Mouse (Mus musculus) CH12.LX (cell line): ENCODE data around the gene Frmd4a. TPM values are rescaled to one million over a fixed set of nuclear protein-coding genes. Genes with fewer than 3 reads are reported as not detected.
A peak's percentile ranks its signal among the peaks of the same experiment; 100 is the strongest.

Experiments
- DNase-seq: peaks from one replicate; pipeline ENCODE4 v3.0.0-alpha.2; 2013; ENCODE audit errors: extremely low read depth
- H3K27ac ChIP-seq: 2 replicates; pipeline ENCODE4 v1.5.1; 2012; ENCODE audit warnings: low read depth, mild to moderate bottlenecking, control low read depth, moderate library complexity; ENCODE audit not compliant: insufficient read depth
- H3K27me3 ChIP-seq: replicated peaks from 2 replicates; pipeline ENCODE3; 2012; ENCODE audit warnings: inconsistent platforms
- H3K36me3 ChIP-seq, 2 experiments: replicated peaks in 1 of 2; 2 replicates each; pipeline versions ENCODE3 to v1.6.1; 2012; ENCODE audit warnings: inconsistent platforms in 1 of 2, low read length in 1 of 2, mild to moderate bottlenecking in 1 of 2, mixed read lengths in 1 of 2, moderate library complexity in 1 of 2; ENCODE audit not compliant: control insufficient read depth in 1 of 2, insufficient read depth in 1 of 2
- H3K4me1 ChIP-seq, 2 experiments: 2 replicates each; pipeline ENCODE4 v1.6.1; 2012; ENCODE audit warnings: inconsistent platforms in 1 of 2, moderate library complexity in 1 of 2; ENCODE audit not compliant: insufficient read depth in 2 of 2, control insufficient read depth in 1 of 2
- H3K4me2 ChIP-seq: 2 replicates; pipeline ENCODE4 v1.6.1; 2012; ENCODE audit warnings: low read depth, mild to moderate bottlenecking, control low read depth; ENCODE audit not compliant: poor library complexity, insufficient read depth, severe bottlenecking
- H3K4me3 ChIP-seq, 3 experiments: fragments of 150-350 bp in 1 of 3; sonication (generic) in 1 of 3; replicated peaks in 1 of 3; 2 replicates each; pipeline versions ENCODE3 to v1.5.1; 2011 to 2012; ENCODE audit warnings: low read depth in 2 of 3, low read length in 2 of 3, mild to moderate bottlenecking in 2 of 3, moderate library complexity in 2 of 3, control low read depth in 1 of 3, improper control_type of control experiment in 1 of 3, inconsistent platforms in 1 of 3, mixed read lengths in 1 of 3; ENCODE audit not compliant: poor library complexity in 1 of 3
- H3K79me2 ChIP-seq: replicated peaks from 2 replicates; pipeline ENCODE4 v1.6.1; 2012; ENCODE audit warnings: mild to moderate bottlenecking, moderate library complexity; ENCODE audit not compliant: control insufficient read depth, poor library complexity, insufficient read depth, severe bottlenecking; ENCODE audit errors: extremely low read depth
- H3K9ac ChIP-seq: 2 replicates; pipeline ENCODE4 v1.6.1; 2012; ENCODE audit warnings: low read depth, mild to moderate bottlenecking, control low read depth, moderate library complexity; ENCODE audit not compliant: insufficient read depth
- H3K9me3 ChIP-seq: replicated peaks from 2 replicates; pipeline ENCODE3; 2012; ENCODE audit warnings: low read length, inconsistent platforms, mixed read lengths
- BHLHE40 ChIP-seq: IDR thresholded peaks from 2 replicates; pipeline ENCODE4 v1.6.1; 2011; ENCODE audit warnings: mild to moderate bottlenecking, low read depth, low read length, improper control_type of control experiment
- CTCF ChIP-seq, 2 experiments: IDR thresholded peaks in 1 of 2; conservative IDR thresholded peaks in 1 of 2; 2 replicates each; pipeline ENCODE4 v1.5.1; 2011 to 2012; ENCODE audit warnings: low read depth in 2 of 2, low read length in 2 of 2, improper control_type of control experiment in 1 of 2, inconsistent platforms in 1 of 2, mild to moderate bottlenecking in 1 of 2, moderate library complexity in 1 of 2
- E2F4 ChIP-seq: IDR thresholded peaks from 2 replicates; pipeline ENCODE4 v1.6.1; 2011; ENCODE audit warnings: low read depth, low read length, improper control_type of control experiment; ENCODE audit not compliant: insufficient replicate concordance
- ELF1 ChIP-seq: IDR thresholded peaks from 2 replicates; pipeline ENCODE4 v1.6.1; 2014; ENCODE audit warnings: low read depth, mild to moderate bottlenecking, inconsistent platforms, low read length, improper control_type of control experiment
- EP300 ChIP-seq: IDR thresholded peaks from 2 replicates; pipeline ENCODE4 v1.6.1; 2011; ENCODE audit warnings: low read length, improper control_type of control experiment
- ETS1 ChIP-seq: conservative IDR thresholded peaks from 2 replicates; pipeline ENCODE4 v1.6.1; 2012; ENCODE audit warnings: low read depth, mild to moderate bottlenecking, inconsistent platforms, low read length, improper control_type of control experiment, moderate library complexity
- GABPA ChIP-seq: IDR thresholded peaks from 2 replicates; pipeline ENCODE4 v1.6.1; 2012; ENCODE audit warnings: low read depth, low read length, improper control_type of control experiment, inconsistent platforms; ENCODE audit not compliant: insufficient replicate concordance
- IRF4 ChIP-seq: IDR thresholded peaks from 2 replicates; pipeline ENCODE4 v1.6.1; 2014; ENCODE audit warnings: low read depth, mild to moderate bottlenecking, inconsistent platforms, low read length, improper control_type of control experiment
- JUND ChIP-seq: conservative IDR thresholded peaks from 2 replicates; pipeline ENCODE4 v1.6.1; 2011; ENCODE audit warnings: low read depth, low read length, improper control_type of control experiment
- MXI1 ChIP-seq: IDR thresholded peaks from 2 replicates; pipeline ENCODE4 v1.6.1; 2011; ENCODE audit warnings: mild to moderate bottlenecking, low read depth, low read length, improper control_type of control experiment
- NELFE ChIP-seq: IDR thresholded peaks from 2 replicates; pipeline ENCODE4 v1.6.1; 2011; ENCODE audit warnings: low read depth, low read length, improper control_type of control experiment
- POLR2A ChIP-seq: IDR thresholded peaks from 2 replicates; pipeline ENCODE4 v1.6.1; 2011; ENCODE audit warnings: low read depth, mild to moderate bottlenecking, improper control_type of control experiment, low read length
- POLR2AphosphoS2 ChIP-seq: IDR thresholded peaks from 2 replicates; pipeline ENCODE4 v1.6.1; 2011; ENCODE audit warnings: low read depth, low read length, improper control_type of control experiment
- RCOR1 ChIP-seq: conservative IDR thresholded peaks from 2 replicates; pipeline ENCODE4 v1.6.1; 2012; ENCODE audit warnings: low read depth, mild to moderate bottlenecking, inconsistent platforms, low read length, improper control_type of control experiment
- ZKSCAN1 ChIP-seq: IDR thresholded peaks from 2 replicates; pipeline ENCODE4 v1.6.1; 2012; ENCODE audit warnings: low read depth, inconsistent platforms, low read length, improper control_type of control experiment, borderline replicate concordance
- ZNF384 ChIP-seq: IDR thresholded peaks from 2 replicates; pipeline ENCODE4 v1.6.1; 2012; ENCODE audit warnings: low read depth, low read length, improper control_type of control experiment, inconsistent platforms
- dilution Hi-C: fragments of 300-500 bp; cut with MboI; formaldehyde crosslinking; loops from 2 replicates; pipeline ENCODE4 v1.14.3; 2020; ENCODE audit warnings: low sequenced_read_pairs; ENCODE audit not compliant: extremely low pct_unique_long_range_greater_than_20kb, extremely low pct_ligation_motif_present
- in situ Hi-C: fragments of 300-500 bp; cut with MboI; formaldehyde crosslinking; loops from 3 replicates; pipeline ENCODE4 v1.14.3; 2019; ENCODE audit warnings: low sequenced_read_pairs, low pct_ligation_motif_present, low pct_unique_long_range_greater_than_20kb, mixed read lengths
- polyA plus RNA-seq: library from polyadenylated mRNA; unstranded; fragments of >175 nt; gene quantifications from 2 replicates; pipeline ENCODE4 v1.2.1, GENCODE M21; 2012; ENCODE audit warnings: low read depth; ENCODE audit not compliant: insufficient read length
- total RNA-seq, 2 experiments: library from RNA; depleted of rRNA; stranded (reverse); fragments of 300-350 nt in 1 of 2; fragments of >200 nt in 1 of 2; gene quantifications; 2 replicates each; pipeline ENCODE4 v1.2.3; 2012 to 2014

Frmd4a gene
- total and polyA plus RNA-seq, 3 experiments, result 0.13 to 2.0 (median 0.32) TPM

- in situ Hi-C loops, result loop anchor here (25.0 kb wide), 1 partner anchor 214 kb away; no protein-coding TSS in a partner anchor
- Histone ChIP-seq H3K79me2 (peaks cover 34% of the 10 kb centered on the region), H3K27ac (no peak overlapping the region), H3K36me3 (peaks cover 27 to 41% of the 10 kb centered on the region in 2 experiments), H3K4me1 (peaks cover 4 to 21% of the 10 kb centered on the region in 2 experiments; a peak in 2 of 4 replicates), H3K27me3 (no peaks in the 10 kb centered on the region), H3K4me3 (no peak overlapping the region), H3K9ac (no peak overlapping the region), H3K9me3 (no peaks in the 10 kb centered on the region), H3K4me2 (no peak overlapping the region)
- dilution Hi-C loops, result no loop called here
- peak; percentile 17 for DNase-seq
- TF ChIP-seq POLR2A (no peak), ZNF384 (0 out of 2 replicates have a peak, but pooled peaks have one; percentile 1), NELFE (no peak), IRF4 (peak; percentile 56; the same call in 1 of the 2 replicates), CTCF (conservative IDR thresholded peaks at IDR 0.05 in 1 of 2, IDR thresholded peaks at IDR 0.05 in 1 of 2; ENCODE audit: low read depth in 2 of 2, low read length in 2 of 2) (no peak), EP300 (peak; percentile 44; the same call in 1 of the 2 replicates), JUND (0 out of 2 replicates have a peak, but pooled peaks have one; percentile 29)
Measured at GRCm38 (mm10) chr2:4648094-4648493, 630.6 kb downstream of the Frmd4a start.

DNA sequence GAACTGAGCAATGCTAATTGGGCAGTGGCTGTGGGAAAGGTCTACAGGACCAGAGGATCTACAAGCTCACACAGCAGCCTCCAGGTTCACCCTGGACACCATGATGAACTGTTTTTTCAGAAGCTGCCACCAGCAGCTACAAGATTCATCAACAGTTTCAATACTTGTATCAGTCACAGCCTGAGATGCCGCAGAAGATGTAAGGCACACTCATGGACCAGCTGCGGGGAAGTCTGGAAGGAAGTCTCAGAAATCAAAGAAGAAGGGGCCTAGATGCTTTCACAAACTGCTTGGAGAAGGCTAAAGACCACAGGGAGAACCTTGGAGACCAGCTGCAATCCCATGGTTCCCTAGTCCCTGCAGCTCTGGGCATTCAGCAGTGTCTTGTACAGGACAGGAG is 632.1 kb downstream of the Frmd4a start:
- Histone ChIP-seq H3K9ac (0 out of 2 replicates have a peak overlapping the region, but pooled peaks have one; percentile 1), H3K4me1 (peaks cover 4 to 21% of the 10 kb centered on the region in 2 experiments; a peak in 2 of 4 replicates), H3K36me3 (peaks cover 22 to 30% of the 10 kb centered on the region in 2 experiments), H3K9me3 (no peaks in the 10 kb centered on the region), H3K4me3 (no peak overlapping the region), H3K27me3 (no peaks in the 10 kb centered on the region), H3K4me2 (no peak overlapping the region; the same call in 1 of the 2 replicates), H3K27ac (no peak overlapping the region), H3K79me2 (peaks cover 34% of the 10 kb centered on the region)
- in situ Hi-C loops, result loop anchor here (25.0 kb wide), 1 partner anchor 213 kb away; no protein-coding TSS in a partner anchor
- dilution Hi-C loops, result no loop called here
- TF ChIP-seq JUND (no peak), POLR2AphosphoS2 (no peak), POLR2A (no peak), BHLHE40 (no peak), ETS1 (no peak), MXI1 (no peak), EP300 (no peak), GABPA (no peak), ELF1 (no peak), E2F4 (no peak), ZKSCAN1 (no peak), CTCF (conservative IDR thresholded peaks at IDR 0.05 in 1 of 2, IDR thresholded peaks at IDR 0.05 in 1 of 2; ENCODE audit: low read depth in 2 of 2, low read length in 2 of 2) (no peak), ZNF384 (no peak), RCOR1 (no peak)
- DNase-seq, result no peak
